Mouse (Mus musculus) liver, embryonic 15.5 days (tissue): ENCODE measurements around the gene Prr23a1. TPM values are rescaled to one million over a fixed set of nuclear protein-coding genes. Genes with fewer than 3 reads are reported as not detected.

Experiments
- ATAC-seq: fragments of 200-750 bp; cut with Nextera tagmentation; 2 replicates; pipeline ENCODE4 v1.8.0; 2017; ENCODE audit warnings: moderate number of reproducible peaks, mild to moderate bottlenecking, moderate library complexity; ENCODE audit not compliant: insufficient read depth
- H3K27ac ChIP-seq: fragments of 300-500 bp; sonication (generic); replicated peaks from 2 replicates; pipeline ENCODE4 v1.5.1; 2015; ENCODE audit warnings: mild to moderate bottlenecking, inconsistent platforms
- H3K27me3 ChIP-seq: fragments of 300-500 bp; sonication (generic); 2 replicates; pipeline ENCODE4 v1.6.1; 2015; ENCODE audit warnings: mild to moderate bottlenecking, inconsistent platforms
- H3K36me3 ChIP-seq: fragments of 300-500 bp; sonication (generic); replicated peaks from 2 replicates; pipeline ENCODE4 v1.6.1; 2015; ENCODE audit warnings: moderate library complexity, mild to moderate bottlenecking, inconsistent platforms
- H3K4me1 ChIP-seq: fragments of 300-500 bp; sonication (generic); replicated peaks from 2 replicates; pipeline ENCODE4 v1.6.1; 2015; ENCODE audit warnings: inconsistent platforms
- H3K4me2 ChIP-seq: fragments of 300-500 bp; sonication (generic); 2 replicates; pipeline ENCODE4 v1.6.1; 2015; ENCODE audit warnings: moderate library complexity, mild to moderate bottlenecking, inconsistent platforms
- H3K4me3 ChIP-seq: fragments of 300-500 bp; sonication (generic); replicated peaks from 2 replicates; pipeline ENCODE4 v1.5.1; 2015; ENCODE audit warnings: mild to moderate bottlenecking, inconsistent platforms
- H3K9ac ChIP-seq: fragments of 300-500 bp; sonication (generic); 2 replicates; pipeline ENCODE4 v1.6.1; 2015; ENCODE audit warnings: moderate library complexity, mild to moderate bottlenecking, inconsistent platforms
- H3K9me3 ChIP-seq: fragments of 300-500 bp; sonication (generic); replicated peaks from 2 replicates; pipeline ENCODE4 v1.6.1; 2016; ENCODE audit warnings: inconsistent platforms
- WGBS: fragments of 180-500 bp; shearing (Covaris S2); methylation state at CpG from one replicate; pipeline ENCODE4 v1.1.7; 2015; ENCODE audit warnings: mixed read lengths; ENCODE audit not compliant: insufficient replicate concordance; 5-methylcytosine and 5-hydroxymethylcytosine counted together
- polyA plus RNA-seq: library from polyadenylated mRNA; unstranded; fragments of >200 nt; fragmentation: Nextera tagmentation; extraction: Ambion mirVana; gene quantifications from 2 replicates; pipeline ENCODE4 v1.2.1, GENCODE M21; 2015

The Prr23a1 gene
- polyA plus RNA-seq, 1 experiment from 2014 or later, result not detected

GRCm38 (mm10) chr9:98821067-98821466, 21.2 kb upstream of the Prr23a1 start:
- Histone ChIP-seq H3K9me3 (no peaks in the 10 kb centered on the region), H3K4me3 (no peak overlapping the region), H3K4me2 (no peak overlapping the region), H3K4me1 (no peaks in the 10 kb centered on the region), H3K27ac (no peak overlapping the region), H3K36me3 (no peaks in the 10 kb centered on the region), H3K9ac (no peak overlapping the region), H3K27me3 (no peaks in the 10 kb centered on the region)
- ATAC-seq, result no peak

GRCm38 (mm10) chr9:98823805-98824204, 18.5 kb upstream of the Prr23a1 start:
- H3K36me3 ChIP-seq, result no peaks in the 10 kb centered on the region
- H3K27me3 ChIP-seq, result no peaks in the 10 kb centered on the region
- H3K4me2 ChIP-seq, result no peak overlapping the region
- no peak for ATAC-seq
- no peak overlapping the region for H3K4me3 ChIP-seq
- H3K9ac ChIP-seq, result no peak overlapping the region
- no peaks in the 10 kb centered on the region for H3K9me3 ChIP-seq
- 64% methylated on average over 7 of the region's 7 CpGs for WGBS
- H3K4me1 ChIP-seq, result no peaks in the 10 kb centered on the region
- H3K27ac ChIP-seq, result no peak overlapping the region

GRCm38 (mm10) chr9:98829508-98829907, 12.8 kb upstream of the Prr23a1 start:
- 42% methylated on average over 5 of the region's 5 CpGs for WGBS
- Histone ChIP-seq H3K4me1 (no peaks in the 10 kb centered on the region), H3K9me3 (no peaks in the 10 kb centered on the region), H3K4me3 (no peak overlapping the region), H3K36me3 (no peaks in the 10 kb centered on the region), H3K27me3 (no peaks in the 10 kb centered on the region), H3K27ac (no peak overlapping the region), H3K9ac (no peak overlapping the region), H3K4me2 (no peak overlapping the region)
- ATAC-seq, result no peak

DNA sequence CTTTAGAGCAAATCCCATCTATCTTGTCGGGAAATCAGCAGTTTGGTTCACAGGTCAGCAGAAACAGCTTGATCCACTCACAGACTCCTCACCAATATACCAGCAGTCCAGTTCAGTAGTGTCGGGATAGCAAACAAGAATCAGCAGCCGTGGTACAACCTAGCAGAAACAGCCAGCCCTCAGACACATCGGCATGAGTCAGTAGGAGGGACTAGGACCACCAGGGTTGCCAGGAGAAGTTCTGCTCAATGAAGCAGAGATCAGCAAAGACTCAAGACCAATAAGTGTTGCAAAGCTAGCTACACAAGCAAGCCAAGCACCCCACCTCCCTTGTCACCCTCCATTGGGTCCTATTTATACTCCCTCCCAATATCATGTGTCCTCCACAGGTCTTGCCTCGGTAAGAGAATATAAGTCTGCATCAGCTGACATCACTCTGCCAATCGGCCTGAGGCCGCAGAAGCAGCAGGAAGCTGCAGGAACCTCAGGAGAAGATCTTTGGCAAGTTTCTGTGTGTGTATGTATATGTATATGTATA, 4.7 kb upstream of the Prr23a1 start:
- 71% methylated on average over 7 of the region's 7 CpGs for whole genome bisulfite sequencing

GRCm38 (mm10) chr9:98856210-98856609, 13.9 kb downstream of the Prr23a1 start, which contains the start of gene Prr23a2:
Prr23a2 (plus strand) TSS chr9:98856494.
- Histone ChIP-seq H3K4me3 (no peak within 1 kb of the TSS), H3K27ac (no peak within 1 kb of the TSS), H3K4me2 (no peak within 1 kb of the TSS), H3K36me3 (no peaks in the 10 kb centered on the region), H3K9ac (no peak within 1 kb of the TSS), H3K27me3 (no peaks in the 10 kb centered on the region), H3K4me1 (no peaks in the 10 kb centered on the region), H3K9me3 (no peaks in the 10 kb centered on the region)
- no peak for ATAC-seq
- WGBS, result 60% methylated on average over 18 of the region's 18 CpGs

More for the DNA sequence above, 4.7 kb upstream of the Prr23a1 start:
- H3K27ac ChIP-seq, result no peak overlapping the region
- no peak overlapping the region for H3K9ac ChIP-seq
- H3K27me3 ChIP-seq, result 0 out of 2 replicates have a peak, but pooled peaks cover 6% of the 10 kb centered on the region
- H3K4me2 ChIP-seq, result no peak overlapping the region
- no peaks in the 10 kb centered on the region for H3K36me3 ChIP-seq
- no peak for ATAC-seq
- no peaks in the 10 kb centered on the region for H3K4me1 ChIP-seq
- no peaks in the 10 kb centered on the region for H3K9me3 ChIP-seq
- H3K4me3 ChIP-seq, result no peak overlapping the region

- no peaks in the 10 kb centered on the region for H3K9me3 ChIP-seq
- WGBS, result 48% methylated on average over 3 of the region's 3 CpGs
Observed at GRCm38 (mm10) chr9:98863463-98863862, 21.2 kb downstream of the Prr23a1 start.

GRCm38 (mm10) chr9:98864571-98864970, 22.3 kb downstream of the Prr23a1 start, which contains the start of gene Prr23a3:
Prr23a3 (plus strand) TSS chr9:98864767.
- no peak within 1 kb of the TSS for H3K27ac ChIP-seq
- H3K4me2 ChIP-seq, result no peak within 1 kb of the TSS
- ATAC-seq, result no peak
- no peaks in the 10 kb centered on the region for H3K36me3 ChIP-seq
- no peak within 1 kb of the TSS for H3K4me3 ChIP-seq
- no peaks in the 10 kb centered on the region for H3K9me3 ChIP-seq
- no peaks in the 10 kb centered on the region for H3K4me1 ChIP-seq
- no peaks in the 10 kb centered on the region; the same call in 1 of the 2 replicates for H3K27me3 ChIP-seq
- H3K9ac ChIP-seq, result no peak within 1 kb of the TSS
- 49% methylated on average over 22 of the region's 22 CpGs for WGBS

More at GRCm38 (mm10) chr9:98863463-98863862, 21.2 kb downstream of the Prr23a1 start:
- Histone ChIP-seq H3K27me3 (no peaks in the 10 kb centered on the region; the same call in 1 of the 2 replicates), H3K4me2 (no peak overlapping the region), H3K27ac (no peak overlapping the region), H3K36me3 (no peaks in the 10 kb centered on the region), H3K9ac (no peak overlapping the region), H3K4me1 (no peaks in the 10 kb centered on the region), H3K4me3 (no peak overlapping the region)
- ATAC-seq, result no peak

Other genes starting within 250 kb of the Prr23a1 start
- gene Mrps22, start 240.8 kb upstream of the Prr23a1 start, polyA plus RNA-seq, result 39.1 and 40.8 TPM in 2 replicates
- not detected in 2 replicates for gene Prr23a2, start 14.0 kb downstream of the Prr23a1 start, polyA plus RNA-seq
- gene Prr23a3, start 22.3 kb downstream of the Prr23a1 start, polyA plus RNA-seq, result not detected in 2 replicates
- gene 7420426K07Rik, start 60.6 kb downstream of the Prr23a1 start, polyA plus RNA-seq, result not detected in 2 replicates
- gene Foxl2, start 112.8 kb downstream of the Prr23a1 start, polyA plus RNA-seq, result not detected in 2 replicates
- 9.5 and 10.6 TPM in 2 replicates for gene Faim, start 143.9 kb downstream of the Prr23a1 start, polyA plus RNA-seq
- 0.07 TPM in 1 of 2 replicates, not detected in the other for gene Gm1123, start 193.2 kb downstream of the Prr23a1 start, polyA plus RNA-seq